Mouse (Mus musculus): Measurements from ENCODE around the gene Akt1. TPM values are rescaled to one million over a fixed set of nuclear protein-coding genes. Genes with fewer than 3 reads are reported as not detected.

The Akt1 gene
- polyA plus RNA-seq (2015; fragmentation: Nextera tagmentation; extraction: Ambion mirVana): 51.4 and 56.7 TPM in 2 replicates

DNA sequence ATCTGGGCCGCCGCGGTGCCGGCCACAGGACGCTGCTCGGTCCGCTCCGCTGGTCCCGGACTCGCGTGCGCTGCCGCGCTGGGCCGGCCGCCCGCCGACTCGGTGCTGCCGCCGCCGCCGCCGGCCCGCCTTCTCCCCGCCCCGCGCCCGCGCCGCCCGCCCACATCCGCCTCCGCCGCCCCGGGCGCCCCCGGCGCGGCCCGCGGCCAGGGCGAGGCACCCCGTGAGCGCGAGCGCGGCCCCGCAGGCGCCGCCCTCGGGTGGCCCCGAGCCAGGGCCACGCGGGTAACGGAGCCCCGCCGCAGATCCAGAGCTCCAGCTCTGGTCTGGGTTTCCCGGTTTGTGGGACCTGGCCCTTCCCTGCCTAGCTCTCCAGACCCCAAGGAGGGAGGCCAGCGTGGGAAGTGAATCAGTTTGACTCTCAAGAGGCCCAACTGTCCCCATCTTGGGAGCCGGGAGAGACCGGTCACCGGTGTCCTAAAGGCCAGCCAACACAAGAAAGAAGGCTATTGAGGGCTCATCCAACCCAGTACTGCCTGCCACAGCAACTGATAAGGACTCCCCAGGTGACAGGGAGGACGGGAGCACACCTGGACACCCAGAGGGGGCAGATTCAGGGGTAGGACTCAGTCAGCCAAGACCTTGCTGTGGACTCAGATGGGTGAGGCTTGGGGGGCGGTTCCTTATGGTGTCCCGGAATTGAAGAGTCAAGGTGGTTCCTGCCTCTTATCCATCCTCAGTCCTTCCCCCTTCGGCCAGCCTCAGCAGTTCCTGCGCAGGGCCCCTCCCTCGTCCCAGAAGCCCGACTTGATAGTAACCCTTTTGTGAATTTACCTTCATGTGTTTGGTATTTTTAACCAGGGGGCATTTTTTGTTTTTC lies at the start of gene Akt1:
Gene Akt1, minus strand, starts transcription at position 753 of the 880 bp plus-strand sequence.
- Histone ChIP-seq H3K4me3 (ENCODE audit: low read length) (peak within 1 kb of the TSS; percentile 98), H3K36me3 (ENCODE audit: control insufficient read depth, insufficient read depth) (peaks cover 8% of the 10 kb centered on the region), H3K9ac (ENCODE audit: low read length) (peak within 1 kb of the TSS; percentile 100), H3K4me2 (ENCODE audit: low read depth, low read length) (peak within 1 kb of the TSS; percentile 81), H3K4me1 (ENCODE audit: control insufficient read depth, insufficient read depth, low read length) (peaks cover 53% of the 10 kb centered on the region), H3K27ac (ENCODE audit: low read length) (peak within 1 kb of the TSS; percentile 99), H3K27me3 (ENCODE audit: control insufficient read depth, insufficient read depth, low read length) (no peaks in the 10 kb centered on the region), H3K9me3 (replicated peaks; ENCODE audit: control insufficient read depth, low read length) (no peaks in the 10 kb centered on the region)
- 0% methylated on average over 56 of the region's 70 CpGs for WGBS
- peak; percentile 45 for ATAC-seq (replicated peaks; ENCODE audit: extremely low read depth, insufficient read depth, low FRiP score)

DNA sequence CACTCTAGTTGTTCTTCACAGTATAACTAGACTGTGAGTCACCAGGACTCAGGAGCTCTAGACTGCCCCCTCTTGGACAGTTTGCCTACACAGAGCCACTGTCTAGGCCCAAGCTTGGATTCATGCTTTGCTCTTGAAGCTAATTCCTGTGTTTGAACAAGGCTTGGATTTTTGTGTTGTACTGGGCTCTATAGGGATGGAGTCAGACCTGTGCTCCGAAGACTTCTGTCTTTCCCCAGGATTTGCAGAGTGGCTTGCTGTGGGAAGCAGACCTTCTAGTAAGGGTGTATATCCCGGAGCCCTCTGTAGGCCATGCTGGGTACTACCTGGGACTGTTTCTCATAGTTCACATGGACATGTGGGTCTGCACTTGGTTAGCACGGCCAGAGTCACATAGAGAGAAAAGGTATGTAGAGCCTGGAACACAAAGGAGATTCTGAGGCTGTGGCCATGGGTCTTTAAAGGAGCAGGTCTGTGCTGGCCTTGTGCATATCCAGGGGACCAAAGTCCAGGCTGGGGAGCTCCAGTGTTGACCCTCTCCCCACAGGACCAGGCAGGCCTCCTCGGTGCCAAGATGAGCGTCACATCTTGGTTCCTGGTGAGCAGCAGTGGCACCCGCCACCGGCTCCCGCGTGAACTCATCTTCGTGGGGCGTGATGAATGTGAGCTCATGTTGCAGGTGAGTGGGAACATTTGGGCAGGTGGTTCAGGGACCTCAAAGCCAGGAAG lies 49.6 kb upstream of the Akt1 start:
- WGBS: 75% methylated on average over 11 of the region's 11 CpGs
- H3K27ac ChIP-seq (ENCODE audit: low read length): no peak overlapping the region
- no peak for ATAC-seq (replicated peaks; ENCODE audit: extremely low read depth, insufficient read depth, low FRiP score)
- no peak overlapping the region for H3K4me2 ChIP-seq (ENCODE audit: low read depth, low read length)
- no peaks in the 10 kb centered on the region for H3K9me3 ChIP-seq (replicated peaks; ENCODE audit: control insufficient read depth, low read length)
- H3K9ac ChIP-seq (ENCODE audit: low read length): no peak overlapping the region
- H3K4me3 ChIP-seq (ENCODE audit: low read length): no peak overlapping the region
- peaks cover 9% of the 10 kb centered on the region for H3K27me3 ChIP-seq (ENCODE audit: control insufficient read depth, insufficient read depth, low read length)
- H3K36me3 ChIP-seq (ENCODE audit: control insufficient read depth, insufficient read depth): no peaks in the 10 kb centered on the region
- peaks cover 12% of the 10 kb centered on the region for H3K4me1 ChIP-seq (ENCODE audit: control insufficient read depth, insufficient read depth, low read length)

DNA sequence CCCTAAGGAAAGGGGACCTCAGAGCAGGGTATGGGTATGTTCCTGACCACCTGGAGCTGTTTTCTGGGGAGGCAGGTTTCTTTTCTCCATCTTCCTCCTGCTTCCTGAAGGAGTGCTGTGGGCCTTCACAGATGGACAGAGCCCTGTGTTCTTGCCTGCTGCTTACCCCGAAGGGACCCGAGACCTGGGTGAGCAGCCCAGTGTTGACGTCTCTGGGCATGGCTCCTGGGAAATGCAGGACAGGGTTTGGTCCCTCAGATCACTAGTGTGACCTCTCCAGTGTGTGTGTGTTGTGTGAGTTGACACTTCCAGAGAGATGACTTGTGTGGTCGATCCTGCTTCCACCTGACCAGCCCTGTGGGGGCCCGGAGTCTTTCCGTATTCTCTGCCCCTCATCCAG lies 48.8 kb upstream of the Akt1 start:
- Histone ChIP-seq H3K4me3 (ENCODE audit: low read length) (no peak overlapping the region), H3K27ac (ENCODE audit: low read length) (no peak overlapping the region), H3K4me1 (ENCODE audit: control insufficient read depth, insufficient read depth, low read length) (peaks cover 12% of the 10 kb centered on the region), H3K4me2 (ENCODE audit: low read depth, low read length) (no peak overlapping the region; the same call in 1 of the 2 replicates), H3K27me3 (ENCODE audit: control insufficient read depth, insufficient read depth, low read length) (peaks cover 9% of the 10 kb centered on the region), H3K36me3 (ENCODE audit: control insufficient read depth, insufficient read depth) (no peaks in the 10 kb centered on the region), H3K9me3 (replicated peaks; ENCODE audit: control insufficient read depth, low read length) (no peaks in the 10 kb centered on the region), H3K9ac (ENCODE audit: low read length) (no peak overlapping the region)
- no peak for ATAC-seq (replicated peaks; ENCODE audit: extremely low read depth, insufficient read depth, low FRiP score)
- 85% methylated on average over 6 of the region's 6 CpGs for WGBS

DNA sequence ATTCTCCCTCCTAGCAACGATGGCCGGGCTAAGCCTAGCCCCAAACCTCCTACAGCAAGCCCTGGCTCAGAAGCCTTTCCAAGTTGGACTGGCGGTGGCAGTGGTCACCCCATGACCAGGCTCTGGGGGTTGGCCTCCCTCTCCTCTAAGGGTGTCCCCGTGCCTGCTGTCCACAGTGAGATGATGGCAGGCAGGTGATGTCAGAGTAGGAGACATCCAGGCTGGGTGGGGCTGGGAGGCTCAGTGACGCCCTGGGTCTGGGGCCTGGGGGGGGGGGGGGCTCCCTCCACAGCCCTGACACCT lies 48.3 kb upstream of the Akt1 start:
- peak overlapping the region; percentile 99 for H3K4me2 ChIP-seq (ENCODE audit: low read depth, low read length)
- WGBS: 20% methylated on average over 5 of the region's 5 CpGs
- peak overlapping the region; percentile 82 for H3K4me3 ChIP-seq (ENCODE audit: low read length)
- no peak for ATAC-seq (replicated peaks; ENCODE audit: extremely low read depth, insufficient read depth, low FRiP score)
- no peaks in the 10 kb centered on the region for H3K36me3 ChIP-seq (ENCODE audit: control insufficient read depth, insufficient read depth)
- no peaks in the 10 kb centered on the region for H3K9me3 ChIP-seq (replicated peaks; ENCODE audit: control insufficient read depth, low read length)
- H3K4me1 ChIP-seq (ENCODE audit: control insufficient read depth, insufficient read depth, low read length): peaks cover 12% of the 10 kb centered on the region
- peaks cover 9% of the 10 kb centered on the region for H3K27me3 ChIP-seq (ENCODE audit: control insufficient read depth, insufficient read depth, low read length)
- H3K27ac ChIP-seq (ENCODE audit: low read length): no peak overlapping the region
- H3K9ac ChIP-seq (ENCODE audit: low read length): peak overlapping the region; percentile 70

DNA sequence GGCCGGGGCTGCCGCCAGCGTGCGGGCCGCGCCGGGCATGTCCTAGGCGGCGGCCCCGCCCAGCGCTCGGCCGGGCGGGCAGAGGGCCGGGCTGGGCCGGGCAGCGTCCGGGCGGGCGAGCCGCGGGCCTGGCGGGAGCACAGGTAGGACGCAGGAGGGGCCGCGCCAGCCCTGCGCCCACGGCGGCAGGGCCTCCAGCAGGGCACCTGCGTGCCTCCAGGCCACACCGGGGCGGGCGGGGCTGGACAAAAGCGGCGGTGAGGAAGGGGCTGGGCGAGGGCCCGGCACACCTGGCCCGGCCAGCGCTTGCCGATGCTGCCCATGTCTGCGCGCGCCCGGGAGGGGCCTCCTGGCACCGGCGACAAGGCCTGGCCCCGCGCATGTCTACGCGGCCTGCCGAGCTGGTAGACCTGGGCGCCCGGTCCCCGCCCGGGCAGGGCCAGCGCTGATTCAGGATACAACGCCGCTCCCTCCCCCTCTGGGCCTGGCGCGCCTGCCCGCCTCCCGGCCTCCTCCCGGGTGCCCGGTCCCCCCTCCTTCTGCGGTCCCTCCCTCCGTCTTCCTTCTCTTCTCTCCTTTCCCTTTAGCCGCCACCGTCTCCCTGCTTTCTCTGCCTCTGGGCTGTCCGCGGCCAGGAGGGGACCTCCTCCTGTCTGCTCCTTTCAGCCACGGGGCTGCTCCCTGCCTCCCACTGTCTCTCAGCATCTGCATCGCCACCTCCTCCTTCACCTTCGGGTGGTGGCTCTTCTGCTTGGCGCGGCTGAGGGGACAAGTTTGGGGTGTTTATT lies 47.8 kb upstream of the Akt1 start:
- H3K27ac ChIP-seq (ENCODE audit: low read length): peak overlapping the region; percentile 51; the same call in 1 of the 2 replicates
- H3K4me2 ChIP-seq (ENCODE audit: low read depth, low read length): peak overlapping the region; percentile 99
- under 1% methylated on average over 63 of the region's 75 CpGs for WGBS
- H3K9ac ChIP-seq (ENCODE audit: low read length): peak overlapping the region; percentile 70
- H3K4me3 ChIP-seq (ENCODE audit: low read length): peak overlapping the region; percentile 82
- H3K27me3 ChIP-seq (ENCODE audit: control insufficient read depth, insufficient read depth, low read length): peaks cover 9% of the 10 kb centered on the region
- peaks cover 12% of the 10 kb centered on the region for H3K4me1 ChIP-seq (ENCODE audit: control insufficient read depth, insufficient read depth, low read length)
- no peaks in the 10 kb centered on the region for H3K36me3 ChIP-seq (ENCODE audit: control insufficient read depth, insufficient read depth)
- H3K9me3 ChIP-seq (replicated peaks; ENCODE audit: control insufficient read depth, low read length): no peaks in the 10 kb centered on the region
- peak; percentile 53 for ATAC-seq (replicated peaks; ENCODE audit: extremely low read depth, insufficient read depth, low FRiP score)

DNA sequence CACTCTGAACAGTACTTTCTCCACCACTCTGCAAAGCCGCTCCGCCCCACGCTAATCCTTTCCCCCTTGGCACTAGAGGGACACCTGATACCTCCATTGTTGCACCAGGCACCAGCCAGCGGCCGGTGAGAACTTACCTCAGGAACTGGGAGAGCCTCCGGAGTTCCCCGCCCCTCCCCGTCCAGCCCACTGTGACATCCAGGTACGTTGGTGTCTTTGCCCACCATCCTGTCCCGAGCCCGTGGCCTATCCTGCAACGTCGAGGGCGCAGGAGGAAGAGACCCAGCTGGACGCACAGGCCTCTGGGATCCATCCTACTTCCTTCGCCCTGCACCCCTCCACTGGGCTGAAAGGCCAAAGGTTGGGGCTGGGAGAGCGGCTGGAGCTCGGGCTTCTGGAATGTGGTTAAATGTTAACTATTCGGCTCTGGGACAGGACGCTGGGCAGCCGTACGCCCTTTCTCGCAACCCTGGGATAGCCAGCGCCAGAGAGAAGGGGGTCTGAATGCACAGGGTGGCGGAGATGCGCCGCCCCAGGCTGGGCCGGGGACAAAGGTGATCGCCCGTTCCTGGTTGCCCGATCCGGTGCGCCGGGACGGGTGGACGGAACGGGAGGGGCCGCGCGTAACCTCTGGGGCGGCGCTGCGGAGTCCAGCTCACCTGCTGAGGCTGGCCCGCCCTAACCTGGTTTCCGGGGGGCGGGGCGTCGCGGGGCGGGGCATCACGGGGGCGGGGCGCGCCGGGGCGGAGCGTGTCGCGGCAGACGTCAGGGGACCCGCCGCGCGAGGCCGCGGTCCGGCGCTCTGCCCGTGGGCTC lies 46.9 kb upstream of the Akt1 start:
- H3K27ac ChIP-seq (ENCODE audit: low read length): peak overlapping the region; percentile 71
- H3K9ac ChIP-seq (ENCODE audit: low read length): peak overlapping the region; percentile 70
- H3K9me3 ChIP-seq (replicated peaks; ENCODE audit: control insufficient read depth, low read length): peaks cover 3% of the 10 kb centered on the region
- peak; percentile 71 for ATAC-seq (replicated peaks; ENCODE audit: extremely low read depth, insufficient read depth, low FRiP score)
- H3K36me3 ChIP-seq (ENCODE audit: control insufficient read depth, insufficient read depth): no peaks in the 10 kb centered on the region
- peaks cover 12% of the 10 kb centered on the region for H3K4me1 ChIP-seq (ENCODE audit: control insufficient read depth, insufficient read depth, low read length)
- peaks cover 9% of the 10 kb centered on the region for H3K27me3 ChIP-seq (ENCODE audit: control insufficient read depth, insufficient read depth, low read length)
- peak overlapping the region; percentile 99 for H3K4me2 ChIP-seq (ENCODE audit: low read depth, low read length)
- H3K4me3 ChIP-seq (ENCODE audit: low read length): peak overlapping the region; percentile 82
- 4% methylated on average over 50 of the region's 69 CpGs for WGBS

DNA sequence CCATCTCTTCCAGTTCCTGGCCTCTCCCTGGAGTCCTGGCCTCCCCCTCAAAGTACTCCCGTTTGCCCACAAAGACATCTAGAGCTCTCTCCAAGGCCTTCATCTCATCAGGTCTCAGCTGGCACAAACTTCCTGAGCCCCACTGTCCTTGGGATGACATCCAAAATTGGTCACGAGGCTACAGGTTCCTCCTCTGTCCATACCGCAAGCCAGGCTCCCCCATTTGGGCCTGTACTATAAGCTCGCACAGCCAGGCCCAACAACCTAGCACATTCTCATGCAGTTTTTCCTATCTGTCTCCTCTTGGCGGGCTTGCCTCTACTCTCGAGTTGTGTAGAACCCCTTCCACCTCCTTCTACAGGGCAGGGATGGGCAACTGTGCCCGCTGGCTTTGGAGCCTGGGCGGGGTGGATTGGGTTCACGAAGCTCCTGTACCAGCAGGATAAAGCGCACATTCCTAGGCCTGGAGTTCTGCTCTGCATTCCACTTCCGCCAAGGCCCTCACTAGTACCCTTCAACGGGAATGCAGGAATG lies 46.3 kb upstream of the Akt1 start:
- H3K27me3 ChIP-seq (ENCODE audit: control insufficient read depth, insufficient read depth, low read length): peaks cover 9% of the 10 kb centered on the region
- peak overlapping the region; percentile 82 for H3K4me3 ChIP-seq (ENCODE audit: low read length)
- ATAC-seq (replicated peaks; ENCODE audit: extremely low read depth, insufficient read depth, low FRiP score): no peak
- whole genome bisulfite sequencing: 43% methylated on average over 12 of the region's 12 CpGs
- peaks cover 12% of the 10 kb centered on the region for H3K4me1 ChIP-seq (ENCODE audit: control insufficient read depth, insufficient read depth, low read length)
- no peaks in the 10 kb centered on the region for H3K36me3 ChIP-seq (ENCODE audit: control insufficient read depth, insufficient read depth)
- H3K4me2 ChIP-seq (ENCODE audit: low read depth, low read length): peak overlapping the region; percentile 99
- H3K9me3 ChIP-seq (replicated peaks; ENCODE audit: control insufficient read depth, low read length): peaks cover 3% of the 10 kb centered on the region
- H3K9ac ChIP-seq (ENCODE audit: low read length): peak overlapping the region; percentile 70
- peak overlapping the region; percentile 71 for H3K27ac ChIP-seq (ENCODE audit: low read length)

DNA sequence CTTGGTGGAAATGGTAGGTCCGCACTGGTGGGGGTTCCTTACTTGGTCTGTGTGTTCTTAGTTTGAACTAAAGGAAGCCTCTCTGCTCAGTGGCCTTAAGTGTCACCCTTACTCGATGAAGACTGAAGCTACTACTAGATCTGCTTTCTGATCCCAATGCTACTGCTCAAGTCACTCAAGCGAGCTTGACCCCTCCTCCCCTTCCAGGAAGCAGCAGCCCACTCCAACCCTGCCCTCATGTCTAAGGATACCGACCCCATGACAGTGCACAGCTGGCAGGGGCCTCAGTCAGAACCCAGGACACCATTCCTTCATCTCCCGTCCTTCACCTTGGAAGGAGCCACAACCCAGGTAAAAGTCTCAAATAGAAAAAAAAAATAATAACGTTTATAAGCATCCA lies 45.5 kb upstream of the Akt1 start, which contains the start of gene Cep170b:
Gene Cep170b, plus strand, starts transcription at position 240 of the 400 bp plus-strand sequence.
- peaks cover 12% of the 10 kb centered on the region for H3K4me1 ChIP-seq (ENCODE audit: control insufficient read depth, insufficient read depth, low read length)
- peak within 1 kb of the TSS; percentile 99 for H3K4me2 ChIP-seq (ENCODE audit: low read depth, low read length)
- H3K27me3 ChIP-seq (ENCODE audit: control insufficient read depth, insufficient read depth, low read length): peaks cover 9% of the 10 kb centered on the region
- peak within 1 kb of the TSS; percentile 71 for H3K27ac ChIP-seq (ENCODE audit: low read length)
- peak within 1 kb of the TSS; percentile 70 for H3K9ac ChIP-seq (ENCODE audit: low read length)
- WGBS: 61% methylated on average over 6 of the region's 6 CpGs
- H3K36me3 ChIP-seq (ENCODE audit: control insufficient read depth, insufficient read depth): no peaks in the 10 kb centered on the region
- no peak for ATAC-seq (replicated peaks; ENCODE audit: extremely low read depth, insufficient read depth, low FRiP score)
- peak within 1 kb of the TSS; percentile 82 for H3K4me3 ChIP-seq (ENCODE audit: low read length)
- peaks cover 3% of the 10 kb centered on the region for H3K9me3 ChIP-seq (replicated peaks; ENCODE audit: control insufficient read depth, low read length)
